Mouse (Mus musculus): ENCODE measurements around the gene Jade1.

DNA sequence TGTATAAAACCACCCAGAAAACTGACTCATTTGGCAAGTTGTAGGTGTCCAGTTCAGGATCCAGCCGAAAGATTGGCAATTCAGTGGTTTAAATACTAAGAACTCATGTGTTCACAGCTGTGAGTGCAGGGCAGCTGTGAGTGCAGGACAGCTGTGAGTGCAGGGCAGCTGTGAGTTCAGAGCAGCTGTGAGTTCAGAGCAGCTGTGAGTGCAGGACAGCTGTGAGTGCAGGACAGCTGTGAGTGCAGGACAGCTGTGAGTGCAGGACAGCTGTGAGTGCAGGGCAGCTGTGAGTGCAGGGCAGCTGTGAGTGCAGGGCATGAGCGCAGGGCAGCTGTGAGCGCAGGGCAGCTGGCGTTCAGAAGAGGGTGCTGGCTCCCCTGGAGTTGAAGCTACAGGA lies 39.5 kb downstream of the Jade1 start:
- TF ChIP-seq CTCF (IDR thresholded peaks at IDR 0.05; ENCODE audit: borderline replicate concordance, control insufficient read depth, extremely low read depth, insufficient read depth, low read length, poor library complexity) (no peak), POLR2A (IDR thresholded peaks at IDR 0.05; ENCODE audit: control insufficient read depth, extremely low read depth, insufficient read depth, low read length, poor library complexity) (no peak)
